Mouse (Mus musculus) CH12.LX (cell line): ENCODE data around the gene Ank3. TPM values are rescaled to one million over a fixed set of nuclear protein-coding genes. Genes with fewer than 3 reads are reported as not detected.

Source experiments
- DNase-seq: peaks from one replicate; pipeline ENCODE4 v3.0.0-alpha.2; 2013; ENCODE audit errors: extremely low read depth
- H3K27ac ChIP-seq: 2 replicates; pipeline ENCODE4 v1.5.1; 2012; ENCODE audit warnings: low read depth, mild to moderate bottlenecking, control low read depth, moderate library complexity; ENCODE audit not compliant: insufficient read depth
- H3K27me3 ChIP-seq: replicated peaks from 2 replicates; pipeline ENCODE3; 2012; ENCODE audit warnings: inconsistent platforms
- H3K36me3 ChIP-seq, 2 experiments: replicated peaks in 1 of 2; 2 replicates each; pipeline versions ENCODE3 to v1.6.1; 2012; ENCODE audit warnings: inconsistent platforms in 1 of 2, low read length in 1 of 2, mild to moderate bottlenecking in 1 of 2, mixed read lengths in 1 of 2, moderate library complexity in 1 of 2; ENCODE audit not compliant: control insufficient read depth in 1 of 2, insufficient read depth in 1 of 2
- H3K4me1 ChIP-seq, 2 experiments: 2 replicates each; pipeline ENCODE4 v1.6.1; 2012; ENCODE audit warnings: inconsistent platforms in 1 of 2, moderate library complexity in 1 of 2; ENCODE audit not compliant: insufficient read depth in 2 of 2, control insufficient read depth in 1 of 2
- H3K4me2 ChIP-seq: 2 replicates; pipeline ENCODE4 v1.6.1; 2012; ENCODE audit warnings: low read depth, mild to moderate bottlenecking, control low read depth; ENCODE audit not compliant: poor library complexity, insufficient read depth, severe bottlenecking
- H3K4me3 ChIP-seq, 3 experiments: fragments of 150-350 bp in 1 of 3; sonication (generic) in 1 of 3; replicated peaks in 1 of 3; 2 replicates each; pipeline versions ENCODE3 to v1.5.1; 2011 to 2012; ENCODE audit warnings: low read depth in 2 of 3, low read length in 2 of 3, mild to moderate bottlenecking in 2 of 3, moderate library complexity in 2 of 3, control low read depth in 1 of 3, improper control_type of control experiment in 1 of 3, inconsistent platforms in 1 of 3, mixed read lengths in 1 of 3; ENCODE audit not compliant: poor library complexity in 1 of 3
- H3K79me2 ChIP-seq: replicated peaks from 2 replicates; pipeline ENCODE4 v1.6.1; 2012; ENCODE audit warnings: mild to moderate bottlenecking, moderate library complexity; ENCODE audit not compliant: control insufficient read depth, poor library complexity, insufficient read depth, severe bottlenecking; ENCODE audit errors: extremely low read depth
- H3K9ac ChIP-seq: 2 replicates; pipeline ENCODE4 v1.6.1; 2012; ENCODE audit warnings: low read depth, mild to moderate bottlenecking, control low read depth, moderate library complexity; ENCODE audit not compliant: insufficient read depth
- H3K9me3 ChIP-seq: replicated peaks from 2 replicates; pipeline ENCODE3; 2012; ENCODE audit warnings: low read length, inconsistent platforms, mixed read lengths
- BHLHE40 ChIP-seq: IDR thresholded peaks from 2 replicates; pipeline ENCODE4 v1.6.1; 2011; ENCODE audit warnings: mild to moderate bottlenecking, low read depth, low read length, improper control_type of control experiment
- CHD1 ChIP-seq: IDR thresholded peaks from 2 replicates; pipeline ENCODE4 v1.6.1; 2012; ENCODE audit warnings: low read depth, low read length, improper control_type of control experiment, inconsistent platforms
- EP300 ChIP-seq: IDR thresholded peaks from 2 replicates; pipeline ENCODE4 v1.6.1; 2011; ENCODE audit warnings: low read length, improper control_type of control experiment
- ETS1 ChIP-seq: conservative IDR thresholded peaks from 2 replicates; pipeline ENCODE4 v1.6.1; 2012; ENCODE audit warnings: low read depth, mild to moderate bottlenecking, inconsistent platforms, low read length, improper control_type of control experiment, moderate library complexity
- JUN ChIP-seq: IDR thresholded peaks from 2 replicates; pipeline ENCODE4 v1.6.1; 2011; ENCODE audit warnings: low read depth, mild to moderate bottlenecking, low read length, improper control_type of control experiment, moderate library complexity; ENCODE audit not compliant: insufficient read depth
- KAT2A ChIP-seq: IDR thresholded peaks from 2 replicates; pipeline ENCODE4 v1.6.1; 2012; ENCODE audit warnings: low read length, improper control_type of control experiment, inconsistent platforms; ENCODE audit not compliant: insufficient replicate concordance
- MAFK ChIP-seq: IDR thresholded peaks from 2 replicates; pipeline ENCODE4 v1.6.1; 2011; ENCODE audit warnings: low read length, improper control_type of control experiment; ENCODE audit not compliant: insufficient replicate concordance
- MAX ChIP-seq: IDR thresholded peaks from 2 replicates; pipeline ENCODE4 v1.6.1; 2011; ENCODE audit warnings: low read length, improper control_type of control experiment
- MEF2A ChIP-seq: IDR thresholded peaks from 2 replicates; pipeline ENCODE4 v1.6.1; 2014; ENCODE audit warnings: low read depth, mild to moderate bottlenecking, inconsistent platforms, low read length, improper control_type of control experiment, borderline replicate concordance
- MXI1 ChIP-seq: IDR thresholded peaks from 2 replicates; pipeline ENCODE4 v1.6.1; 2011; ENCODE audit warnings: mild to moderate bottlenecking, low read depth, low read length, improper control_type of control experiment
- MYC ChIP-seq: IDR thresholded peaks from 2 replicates; pipeline ENCODE4 v1.6.1; 2011; ENCODE audit warnings: low read depth, mild to moderate bottlenecking, improper control_type of control experiment, low read length
- NELFE ChIP-seq: IDR thresholded peaks from 2 replicates; pipeline ENCODE4 v1.6.1; 2011; ENCODE audit warnings: low read depth, low read length, improper control_type of control experiment
- PAX5 ChIP-seq: IDR thresholded peaks from 2 replicates; pipeline ENCODE4 v1.6.1; 2012; ENCODE audit warnings: low read length, inconsistent platforms, mixed read lengths
- POLR2A ChIP-seq: IDR thresholded peaks from 2 replicates; pipeline ENCODE4 v1.6.1; 2011; ENCODE audit warnings: low read depth, mild to moderate bottlenecking, improper control_type of control experiment, low read length
- RAD21 ChIP-seq: IDR thresholded peaks from 2 replicates; pipeline ENCODE4 v1.6.1; 2011; ENCODE audit warnings: low read depth, mild to moderate bottlenecking, low read length, improper control_type of control experiment, moderate library complexity
- USF1 ChIP-seq: IDR thresholded peaks from 2 replicates; pipeline ENCODE4 v1.6.1; 2014; ENCODE audit warnings: low read depth, mild to moderate bottlenecking, inconsistent platforms, low read length, improper control_type of control experiment
- USF2 ChIP-seq: conservative IDR thresholded peaks from 2 replicates; pipeline ENCODE4 v1.6.1; 2011; ENCODE audit warnings: low read depth, low read length, improper control_type of control experiment
- ZKSCAN1 ChIP-seq: IDR thresholded peaks from 2 replicates; pipeline ENCODE4 v1.6.1; 2012; ENCODE audit warnings: low read depth, inconsistent platforms, low read length, improper control_type of control experiment, borderline replicate concordance
- ZMIZ1 ChIP-seq: IDR thresholded peaks from 2 replicates; pipeline ENCODE4 v1.6.1; 2012; ENCODE audit warnings: low read depth, mild to moderate bottlenecking, inconsistent platforms, low read length, improper control_type of control experiment
- ZNF384 ChIP-seq: IDR thresholded peaks from 2 replicates; pipeline ENCODE4 v1.6.1; 2012; ENCODE audit warnings: low read depth, low read length, improper control_type of control experiment, inconsistent platforms
- dilution Hi-C: fragments of 300-500 bp; cut with MboI; formaldehyde crosslinking; loops from 2 replicates; pipeline ENCODE4 v1.14.3; 2020; ENCODE audit warnings: low sequenced_read_pairs; ENCODE audit not compliant: extremely low pct_unique_long_range_greater_than_20kb, extremely low pct_ligation_motif_present
- in situ Hi-C: fragments of 300-500 bp; cut with MboI; formaldehyde crosslinking; loops from 3 replicates; pipeline ENCODE4 v1.14.3; 2019; ENCODE audit warnings: low sequenced_read_pairs, low pct_ligation_motif_present, low pct_unique_long_range_greater_than_20kb, mixed read lengths
- polyA plus RNA-seq: library from polyadenylated mRNA; unstranded; fragments of >175 nt; gene quantifications from 2 replicates; pipeline ENCODE4 v1.2.1, GENCODE M21; 2012; ENCODE audit warnings: low read depth; ENCODE audit not compliant: insufficient read length
- total RNA-seq, 2 experiments: library from RNA; depleted of rRNA; stranded (reverse); fragments of 300-350 nt in 1 of 2; fragments of >200 nt in 1 of 2; gene quantifications; 2 replicates each; pipeline ENCODE4 v1.2.3; 2012 to 2014

Ank3 gene
- total and polyA plus RNA-seq, 3 experiments = 4.7 to 8.3 (median 6.2) TPM

GRCm38 (mm10) chr10:69569740-69570139, 171.2 kb downstream of the Ank3 start:
- Histone ChIP-seq H3K9ac (no peak overlapping the region), H3K36me3 (peaks cover 0 to 9% of the 10 kb centered on the region in 2 experiments), H3K4me3 (no peak overlapping the region), H3K79me2 (no peaks in the 10 kb centered on the region), H3K27me3 (no peaks in the 10 kb centered on the region), H3K9me3 (no peaks in the 10 kb centered on the region), H3K27ac (no peak overlapping the region), H3K4me2 (no peak overlapping the region), H3K4me1 (peaks cover 5 to 66% of the 10 kb centered on the region in 2 experiments; a peak in 3 of 4 replicates)
- DNase-seq = no peak
- dilution Hi-C loops (no loop called here), in situ Hi-C loops (loop anchor here (5.0 kb wide), 1 partner anchor 37 kb away; no protein-coding TSS in a partner anchor)
- TF ChIP-seq MAFK = no peak
- TF ChIP-seq MXI1 = no peak
- TF ChIP-seq USF2 = no peak
- no peak for TF ChIP-seq CHD1
- no peak for TF ChIP-seq KAT2A
- no peak for TF ChIP-seq EP300
- no peak for TF ChIP-seq RAD21
- peak; percentile 22; the same call in 1 of the 2 replicates for TF ChIP-seq ETS1
- TF ChIP-seq ZMIZ1 = 0 out of 2 replicates have a peak, but pooled peaks have one; percentile 23
- no peak for TF ChIP-seq JUN
- no peak for TF ChIP-seq ZNF384
- TF ChIP-seq NELFE = no peak
- TF ChIP-seq BHLHE40 = peak; percentile 45
- no peak for TF ChIP-seq PAX5
- TF ChIP-seq MEF2A = peak; percentile 59; the same call in 1 of the 2 replicates
- no peak for TF ChIP-seq ZKSCAN1
- TF ChIP-seq USF1 = peak; percentile 30; the same call in 1 of the 2 replicates

- Histone ChIP-seq H3K9ac (no peak overlapping the region), H3K36me3 (peaks cover 0 to 9% of the 10 kb centered on the region in 2 experiments), H3K4me1 (peaks cover 5 to 59% of the 10 kb centered on the region in 2 experiments; a peak in 3 of 4 replicates), H3K27ac (no peak overlapping the region), H3K9me3 (no peaks in the 10 kb centered on the region), H3K4me3 (no peak overlapping the region), H3K27me3 (no peaks in the 10 kb centered on the region), H3K79me2 (no peaks in the 10 kb centered on the region), H3K4me2 (no peak overlapping the region)
- in situ Hi-C loops (no loop called here), dilution Hi-C loops (no loop called here)
- TF ChIP-seq POLR2A = no peak
- no peak for TF ChIP-seq MYC
- TF ChIP-seq NELFE = no peak
- no peak for TF ChIP-seq MAX
- no peak for TF ChIP-seq MXI1
- DNase-seq = no peak
Observed at GRCm38 (mm10) chr10:69570466-69571288, 172.1 kb downstream of the Ank3 start.
